Mouse (Mus musculus) cerebellum, postnatal 10 days (tissue): ENCODE data around the gene Twf2.
"Not testable (repeated sequence)": the region's sequence is repeated elsewhere in the genome, so short reads cannot be mapped to it uniquely, and the experiment has no call there.

Experiments
- DNase-seq, 2 experiments: peaks; one replicate each; pipeline ENCODE4 v3.0.0; 2021; ENCODE audit warnings: mixed read lengths in 2 of 2

The Twf2 gene

DNA sequence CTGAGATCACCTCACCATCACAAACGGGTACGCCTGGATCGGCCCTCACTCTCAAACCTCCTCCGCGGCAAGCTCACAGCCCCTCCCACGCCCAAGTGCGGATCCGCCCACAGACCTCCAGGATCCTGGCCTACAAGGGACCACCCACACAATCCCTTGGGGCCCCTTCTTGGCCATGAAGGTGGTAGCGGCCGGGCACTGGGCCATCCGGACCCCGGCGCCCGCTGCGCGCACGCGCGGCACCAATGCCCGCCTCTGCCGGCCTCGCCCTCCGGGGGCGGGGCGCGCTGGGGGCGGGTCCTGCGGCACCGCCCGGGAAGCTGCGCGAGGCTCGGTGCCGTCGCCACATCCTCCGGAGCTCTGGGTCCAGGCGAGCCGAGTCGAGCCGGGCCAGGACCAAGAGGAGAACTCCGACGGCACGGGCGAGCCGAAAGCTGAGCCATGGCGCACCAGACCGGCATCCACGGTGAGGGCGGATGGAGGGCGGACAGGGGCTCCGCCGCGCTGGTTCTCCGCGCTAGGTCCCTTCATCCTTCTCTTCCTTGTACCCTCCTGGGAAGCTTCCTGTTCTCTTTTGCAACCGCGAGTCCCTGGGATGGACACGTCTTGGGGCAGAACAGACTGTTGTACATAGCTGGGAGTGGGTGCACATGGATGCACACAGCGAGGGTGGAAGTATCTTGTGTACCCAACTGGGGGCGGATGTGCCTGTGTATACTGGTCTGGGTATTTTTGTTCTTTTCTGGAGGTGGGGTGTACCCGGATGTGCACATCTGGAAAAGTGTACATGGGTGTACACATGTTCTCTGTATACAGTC lies at the start of gene Twf2:
Gene Twf2, plus strand, starts transcription at position 290 of the 818 bp plus-strand sequence.
- DNase-seq, result peak; percentile 95 to 96

DNA sequence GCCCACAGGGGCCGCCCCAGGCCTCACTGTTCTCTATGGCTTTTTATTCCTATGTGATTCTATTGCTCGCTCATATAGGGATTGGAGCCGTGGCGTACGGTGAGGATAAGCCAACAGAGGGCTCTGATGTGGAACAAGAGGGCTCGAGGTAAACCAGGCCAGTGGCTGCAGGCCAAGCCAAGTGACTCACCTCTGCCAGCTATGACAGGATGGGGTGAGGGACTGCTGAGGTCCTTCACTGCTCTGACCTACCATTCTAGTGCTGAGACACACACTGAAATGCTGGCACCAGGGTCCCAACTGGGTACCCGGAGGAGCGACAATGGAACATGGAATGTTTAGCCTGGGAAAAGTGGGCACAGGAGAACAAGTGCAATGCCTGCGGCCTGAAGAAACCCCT lies 48.8 kb upstream of the Twf2 start:
- DNase-seq, result peak; percentile 45 to 49

DNA sequence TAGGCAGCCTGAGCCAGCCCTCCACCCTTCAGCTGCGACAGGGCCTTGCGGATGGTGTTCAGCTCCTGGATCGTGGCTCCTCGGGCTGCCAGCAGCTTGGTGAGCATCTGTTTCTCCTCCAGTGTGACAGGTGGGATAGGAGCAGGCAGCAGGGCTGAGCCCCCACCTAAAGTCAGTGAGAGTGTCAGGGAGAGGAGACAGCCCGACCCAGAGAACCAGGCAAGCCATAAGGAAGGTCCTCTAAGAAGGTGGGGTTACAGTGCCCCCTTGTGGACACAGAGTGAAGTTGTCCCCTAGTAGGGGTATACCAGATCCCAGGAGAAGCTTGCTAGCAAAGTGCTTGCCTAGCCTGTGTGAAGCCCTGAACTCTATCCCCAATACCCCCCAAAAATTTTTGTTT lies 46.5 kb upstream of the Twf2 start:
- DNase-seq, result peak; percentile 89 to 90

DNA sequence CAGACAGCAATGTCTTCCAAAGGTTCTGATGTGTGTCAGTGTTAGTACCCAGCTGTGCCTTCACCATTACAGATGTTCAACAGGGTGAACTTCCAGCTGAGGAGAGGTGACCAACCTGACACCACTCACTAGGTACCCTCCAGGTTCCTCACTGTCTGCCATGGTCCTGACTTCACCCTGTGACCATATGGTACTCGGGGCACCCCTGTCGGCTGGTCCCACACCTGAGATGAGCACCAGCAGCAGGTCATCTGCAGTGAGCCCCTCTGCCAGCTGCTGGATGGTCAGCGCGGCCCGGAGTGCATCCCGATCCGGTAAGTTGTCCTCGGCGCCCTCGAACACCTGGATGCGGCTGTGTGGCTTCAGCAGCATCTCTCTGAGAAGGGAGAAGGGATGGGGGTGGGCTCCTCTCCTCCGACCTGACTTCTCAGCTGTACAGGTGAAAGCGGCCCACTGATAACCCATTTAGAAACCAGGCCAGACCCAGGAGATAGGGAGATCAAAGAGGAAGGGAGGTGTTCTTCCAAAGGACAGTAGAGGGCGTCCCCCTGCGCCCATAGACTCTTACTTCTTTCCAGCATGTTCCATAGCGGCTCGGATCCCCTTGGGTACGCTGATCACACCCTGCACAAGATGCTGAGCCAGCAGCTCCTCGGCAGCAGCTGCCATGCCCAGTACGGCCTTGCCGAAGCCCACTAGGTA lies 45.8 kb upstream of the Twf2 start:
- DNase-seq, result no peak

DNA sequence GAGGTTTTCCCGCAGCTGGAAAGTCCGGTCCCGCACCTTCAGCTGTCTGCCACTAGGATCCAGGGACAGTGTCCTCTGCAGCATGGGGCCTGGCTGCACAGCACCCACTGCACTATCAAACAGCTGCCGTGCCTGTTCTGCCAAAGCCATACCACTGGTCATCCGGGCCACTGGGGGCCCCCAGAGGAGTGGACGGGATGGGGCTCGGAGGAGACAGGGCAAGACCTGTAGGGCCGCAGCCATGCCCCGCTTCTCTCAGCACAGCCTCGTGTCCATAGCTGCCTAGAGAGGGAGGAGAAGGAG lies 45.3 kb upstream of the Twf2 start:
- no peak for DNase-seq

DNA sequence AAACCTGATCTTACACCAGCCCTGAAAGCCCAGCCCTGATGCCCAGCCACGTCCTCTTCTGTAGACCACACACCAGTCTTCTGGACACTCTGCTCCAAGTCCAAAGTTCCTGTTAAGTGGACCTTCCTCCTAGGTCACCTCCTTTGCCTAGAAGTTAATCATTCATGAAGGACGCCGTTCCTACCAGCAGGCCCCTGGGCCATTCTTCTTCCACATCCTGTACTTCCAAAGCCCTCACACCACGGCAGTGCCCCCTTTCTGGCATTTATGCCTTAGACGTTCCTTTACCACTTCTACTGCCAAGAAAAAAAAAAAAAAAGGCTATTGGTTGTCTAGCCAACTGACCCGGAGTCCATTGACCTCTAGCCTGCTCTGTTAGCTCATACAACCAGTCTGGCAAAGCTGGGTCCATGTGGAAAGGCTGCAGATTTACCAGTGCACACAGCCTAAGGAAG lies 44.8 kb upstream of the Twf2 start, which contains the start of gene Glyctk:
Gene Glyctk, minus strand, starts transcription at position 102 of the 455 bp plus-strand sequence.
- no peak for DNase-seq

DNA sequence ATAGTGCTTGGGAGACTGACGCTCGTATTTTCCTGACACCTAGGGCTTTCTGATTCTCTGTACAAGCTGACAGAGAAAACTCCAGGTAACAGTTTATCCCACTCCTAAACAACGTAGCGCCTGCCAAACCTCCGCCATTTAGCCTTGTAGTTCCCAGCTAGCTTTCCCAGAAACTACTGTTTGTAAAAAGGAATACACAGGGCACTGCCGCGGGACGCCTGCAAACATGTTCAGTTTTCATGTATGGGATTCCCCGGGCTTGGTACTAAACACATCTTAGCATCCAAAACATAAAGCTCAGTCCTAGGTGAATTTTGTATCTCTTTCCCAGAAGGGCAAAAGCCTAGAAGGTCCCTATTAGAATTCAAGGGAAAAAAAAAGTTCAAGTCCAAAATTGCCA lies 43.7 kb upstream of the Twf2 start:
- DNase-seq, result no peak

DNA sequence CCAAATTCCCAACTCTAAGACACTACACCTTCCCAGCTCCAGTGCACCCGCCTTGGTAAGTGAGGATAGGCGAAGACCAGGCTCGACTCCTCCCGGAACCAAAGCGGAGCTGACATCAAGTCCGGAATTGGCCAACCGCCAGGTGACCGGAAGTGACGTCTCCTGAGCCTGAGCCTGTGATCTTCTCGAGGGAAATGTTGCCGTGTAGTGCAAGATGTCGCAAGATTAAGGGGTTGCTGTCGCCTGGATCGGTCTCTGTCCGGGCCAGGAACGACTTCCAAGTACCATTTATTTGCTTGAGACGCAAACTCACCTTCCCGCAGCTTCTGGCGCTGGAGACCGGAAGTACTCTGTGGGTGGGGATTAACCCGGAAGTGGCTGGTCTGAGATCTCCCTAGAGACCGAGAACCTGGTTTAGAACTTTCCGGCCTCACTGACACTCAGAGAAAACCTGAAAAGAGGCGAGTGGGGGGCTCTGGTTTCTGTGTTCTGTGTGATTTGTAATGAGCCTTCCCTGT lies 43.1 kb upstream of the Twf2 start:
- DNase-seq, result peak; percentile 99 to 100

DNA sequence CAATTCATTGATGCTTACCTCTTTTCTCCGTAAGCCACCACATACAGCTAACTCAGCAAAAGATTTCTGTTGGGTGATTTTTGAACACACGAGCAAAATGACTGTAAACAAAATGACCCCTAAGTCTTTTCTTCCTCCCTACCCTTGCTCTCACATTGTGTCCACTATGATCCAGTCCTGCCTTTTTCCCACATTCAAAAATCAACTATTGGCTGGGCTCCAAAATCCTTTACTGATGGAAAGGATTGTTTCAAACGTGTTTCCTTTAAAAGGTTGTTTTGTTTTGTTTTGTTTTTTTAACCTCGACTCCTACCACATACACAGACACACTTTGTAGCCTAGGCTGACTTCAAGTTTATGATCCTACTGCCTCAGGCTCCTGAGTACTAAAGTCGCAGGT lies 42.5 kb upstream of the Twf2 start:
- peak in 1 of 2 experiments; percentile 56 for DNase-seq

DNA sequence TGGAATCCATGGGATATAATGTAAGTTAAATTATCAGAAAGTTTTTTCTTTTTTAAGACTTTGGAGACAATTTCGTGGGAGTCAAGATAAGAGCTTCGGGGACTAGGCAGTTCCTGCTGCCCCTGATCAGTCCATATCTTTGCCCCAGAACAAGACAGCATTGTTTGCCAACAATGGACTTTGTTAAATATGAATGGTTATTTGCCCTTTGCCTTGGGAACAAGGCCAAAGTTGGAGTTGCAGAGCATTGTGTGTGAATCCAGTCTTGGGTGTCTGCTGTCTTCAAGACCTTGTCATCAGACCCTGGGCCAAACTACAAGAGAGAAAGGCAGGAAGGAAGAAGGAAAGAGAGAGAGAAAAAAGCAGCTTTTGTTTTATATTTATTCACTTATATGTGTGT lies 36.2 kb upstream of the Twf2 start:
- no peak for DNase-seq

DNA sequence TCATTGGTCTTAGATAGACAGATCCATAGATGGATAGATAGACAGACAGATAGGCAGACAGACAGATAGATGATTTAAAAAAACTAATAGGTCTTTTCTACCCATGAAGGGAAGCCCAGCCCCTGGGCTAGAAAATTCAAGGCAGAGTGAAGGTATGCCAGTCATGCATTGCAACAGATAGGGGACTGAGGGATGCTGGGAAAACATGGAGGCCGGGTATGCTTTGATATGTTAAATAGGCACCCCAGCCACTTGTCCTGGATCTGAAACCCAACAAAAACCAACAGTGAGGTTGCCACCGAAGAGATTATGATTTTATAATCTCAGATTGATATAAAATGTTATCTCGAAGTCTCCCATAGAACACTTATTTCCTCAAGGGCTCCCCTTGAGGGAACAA lies 35.7 kb upstream of the Twf2 start:
- DNase-seq, result no peak

DNA sequence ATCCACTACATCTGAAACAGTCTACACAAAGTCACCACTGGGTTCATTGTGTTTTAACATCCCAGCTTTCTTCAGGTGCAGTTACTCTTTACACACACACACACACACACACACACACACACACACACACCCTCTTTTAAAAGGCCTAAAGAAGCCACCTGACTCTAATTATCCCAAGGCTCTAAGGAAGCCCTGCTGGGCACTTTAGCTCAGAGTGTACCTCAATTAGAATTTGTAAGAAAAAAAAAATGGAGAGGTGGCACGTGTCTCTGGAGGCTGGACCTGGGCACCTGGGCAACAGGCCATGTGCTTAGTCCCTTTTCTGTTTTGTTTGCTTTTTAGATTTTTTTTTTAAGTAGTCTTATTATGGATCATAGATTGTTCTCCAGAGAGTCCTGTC lies 35.2 kb upstream of the Twf2 start:
- no peak for DNase-seq

DNA sequence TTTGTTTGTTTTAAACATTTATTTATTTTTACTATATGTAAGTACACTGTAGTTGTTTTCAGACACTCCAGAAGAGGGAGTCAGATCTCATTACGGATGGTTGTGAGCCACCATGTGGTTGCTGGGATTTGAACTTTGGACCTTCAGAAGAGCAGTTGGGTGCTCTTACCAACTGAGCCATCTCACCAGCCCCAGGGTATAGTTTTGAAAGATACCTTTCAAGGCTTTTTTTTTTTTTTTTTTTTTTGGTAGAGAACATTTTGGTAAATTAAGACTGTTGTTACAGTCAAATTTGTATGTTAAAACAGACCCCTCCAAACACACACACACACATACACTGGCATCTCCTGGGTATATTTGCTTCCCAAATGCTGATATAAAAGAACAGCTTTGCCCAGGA lies 33.9 kb upstream of the Twf2 start:
- not testable (repeated sequence) for DNase-seq

DNA sequence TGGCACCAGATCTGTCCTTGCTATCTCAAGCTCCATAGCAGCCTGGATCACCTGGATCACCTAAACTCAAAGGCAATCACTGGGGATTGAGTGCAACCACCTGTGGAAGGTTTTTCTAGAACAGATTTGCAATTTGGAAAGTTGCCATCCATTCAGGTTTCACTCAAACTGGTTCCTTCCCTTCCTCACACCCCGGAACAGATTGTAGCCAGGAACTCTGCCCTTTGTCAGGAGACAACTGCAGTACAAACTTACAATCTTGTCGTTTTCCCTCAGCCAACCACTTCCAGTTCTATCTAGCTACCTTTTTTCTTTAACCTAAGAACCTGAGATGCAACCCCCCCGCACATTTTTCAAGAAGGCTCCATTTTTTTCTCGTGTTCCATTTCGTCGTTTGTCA lies 33.0 kb upstream of the Twf2 start:
- DNase-seq, result peak in 1 of 2 experiments; percentile 60

DNA sequence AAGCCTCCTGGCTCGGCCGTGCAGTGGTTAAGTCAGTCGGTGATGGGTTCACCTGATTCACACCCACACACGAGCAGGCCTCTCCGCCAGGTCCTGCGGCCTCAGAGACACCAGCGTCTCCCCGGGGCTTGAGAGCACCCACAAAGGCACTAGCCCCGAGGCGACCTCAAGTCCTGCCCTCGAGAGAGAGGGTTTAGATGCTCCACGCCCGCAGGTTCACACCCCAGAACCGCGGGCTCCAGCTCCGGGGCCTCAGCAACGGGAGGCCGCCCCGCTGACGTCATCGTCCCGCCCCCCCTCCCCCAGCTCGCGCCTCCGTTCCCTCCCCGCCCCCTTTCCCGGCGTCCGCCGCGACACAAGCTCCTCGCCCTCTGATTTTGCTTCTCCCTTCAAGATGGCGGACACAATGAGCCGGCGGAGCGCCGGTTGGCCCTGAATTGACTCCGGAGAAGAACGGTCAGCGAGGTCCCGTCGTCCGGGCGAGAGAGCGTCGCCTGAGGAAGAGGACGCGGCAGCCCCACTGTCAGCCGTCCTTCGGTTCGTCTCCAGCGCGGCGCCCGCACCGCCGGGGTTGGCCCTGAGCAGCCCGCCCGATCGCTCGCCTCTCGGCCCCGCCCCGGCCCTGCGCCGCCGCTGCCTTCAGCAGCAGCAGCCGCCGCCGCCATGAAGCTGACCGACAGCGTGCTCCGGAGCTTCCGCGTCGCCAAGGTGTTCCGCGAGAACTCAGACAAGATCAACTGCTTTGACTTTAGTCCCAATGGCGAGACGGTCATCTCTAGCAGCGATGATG lies 32.2 kb upstream of the Twf2 start, which contains the start of gene Wdr82:
Gene Wdr82, plus strand, starts transcription at position 373 of the 790 bp plus-strand sequence.
- peak; percentile 95 to 97 for DNase-seq

DNA sequence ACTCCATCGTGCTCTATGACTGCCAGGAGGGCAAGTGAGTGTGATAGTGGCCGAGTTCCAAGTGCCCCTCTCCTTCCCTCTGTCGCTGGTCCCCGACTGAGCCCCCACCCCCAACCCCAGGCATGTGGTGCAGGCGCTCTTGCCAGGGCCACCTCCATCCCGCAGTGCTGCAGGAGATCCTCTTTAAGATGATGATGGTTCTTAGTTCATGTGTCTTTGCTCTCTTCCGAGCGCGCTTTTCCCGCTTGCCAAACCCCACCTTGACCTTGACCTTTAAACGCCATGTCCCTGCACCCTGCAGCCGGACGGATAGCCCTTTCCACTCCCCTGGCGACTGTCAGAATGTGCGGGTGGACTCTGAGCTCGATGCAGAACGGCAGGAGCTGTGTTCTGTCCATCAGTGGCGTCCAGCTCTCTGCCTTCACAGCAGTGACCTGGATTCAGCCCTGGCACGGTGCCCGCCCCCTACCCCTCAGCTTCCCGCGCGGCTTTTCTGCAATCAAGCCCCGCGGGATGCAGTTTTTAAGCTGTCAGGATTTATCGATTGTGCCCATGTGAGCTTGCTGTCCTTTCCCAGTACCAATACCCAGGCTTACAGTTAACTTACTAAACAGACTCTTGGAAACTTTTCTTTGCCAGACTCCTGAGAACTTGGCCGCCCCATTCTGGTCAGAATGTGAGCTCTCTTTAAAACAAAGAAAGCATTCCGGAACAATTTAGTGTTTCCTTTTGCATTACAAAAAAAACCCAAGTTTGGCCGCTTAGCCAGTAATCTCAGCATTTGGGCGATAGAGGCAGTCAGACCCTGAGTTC lies 31.4 kb upstream of the Twf2 start:
- peak; percentile 91 to 93 for DNase-seq

DNA sequence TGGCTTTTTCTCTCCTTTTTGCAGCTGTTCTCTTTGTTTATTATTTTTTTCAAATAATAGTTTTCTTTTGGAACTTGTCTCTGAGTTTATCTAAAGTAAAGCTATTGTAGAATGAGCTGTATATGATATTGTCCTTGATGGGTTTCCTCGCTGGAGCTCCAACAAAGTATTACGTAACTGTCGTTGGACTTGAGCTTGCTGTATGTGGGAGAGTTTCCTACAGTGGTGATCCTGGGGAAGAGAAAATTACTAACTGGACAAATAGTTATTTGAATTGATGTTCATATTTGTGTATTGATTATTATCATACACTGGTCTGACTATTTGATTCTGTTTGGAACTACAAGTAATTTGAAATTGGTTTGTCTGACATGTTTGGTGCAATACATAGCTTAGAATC lies 30.4 kb upstream of the Twf2 start:
- DNase-seq, result no peak

DNA sequence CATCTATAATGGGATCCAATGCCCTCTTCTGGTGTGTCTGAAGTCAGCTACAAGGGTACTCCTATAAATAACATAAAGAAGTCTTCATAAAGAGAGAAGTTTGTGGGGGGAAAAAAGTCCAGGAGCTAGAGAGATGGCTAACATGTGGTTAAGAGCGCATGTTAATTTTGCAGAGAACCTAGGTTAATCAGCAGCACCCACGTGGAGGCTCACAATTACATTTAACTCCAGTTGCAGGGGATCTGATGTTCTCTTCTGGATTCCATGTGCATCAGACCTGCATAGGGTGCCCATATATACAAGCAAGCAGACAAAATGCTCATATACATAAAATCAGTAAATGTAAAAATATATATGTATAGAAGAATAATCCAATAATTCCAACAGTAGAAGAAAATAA lies 29.5 kb upstream of the Twf2 start:
- DNase-seq, result no peak

DNA sequence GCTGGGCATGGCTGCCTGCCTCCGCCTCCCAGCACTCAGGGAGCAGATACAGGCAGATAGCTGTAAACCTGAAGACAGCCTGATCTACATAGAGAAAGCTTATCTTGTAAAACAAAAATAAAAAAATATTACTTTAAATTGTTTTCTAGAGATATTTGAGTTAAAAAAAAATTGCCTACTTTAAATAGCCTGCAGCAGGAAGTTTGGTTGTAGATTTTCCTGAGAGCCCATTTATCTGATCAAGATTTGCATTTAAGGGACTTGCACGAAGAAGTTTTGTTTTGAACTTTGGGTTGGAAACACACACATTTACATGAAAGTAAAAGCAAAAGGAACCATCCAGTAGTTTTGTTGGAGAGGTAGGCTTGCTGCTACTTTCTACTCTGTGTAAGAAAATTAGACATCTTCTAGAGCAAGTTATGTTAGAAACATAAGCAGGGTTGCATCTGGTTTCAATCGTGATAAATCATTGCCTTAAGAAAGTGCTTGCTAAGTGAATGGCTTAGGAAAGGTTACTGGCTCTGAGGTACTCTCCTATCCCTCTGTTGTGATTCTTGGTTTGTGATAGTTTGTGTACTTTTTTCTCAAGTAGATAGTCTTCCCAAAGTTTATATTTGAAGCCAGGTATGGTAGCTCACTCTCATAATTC lies 27.2 kb upstream of the Twf2 start:
- no peak for DNase-seq

DNA sequence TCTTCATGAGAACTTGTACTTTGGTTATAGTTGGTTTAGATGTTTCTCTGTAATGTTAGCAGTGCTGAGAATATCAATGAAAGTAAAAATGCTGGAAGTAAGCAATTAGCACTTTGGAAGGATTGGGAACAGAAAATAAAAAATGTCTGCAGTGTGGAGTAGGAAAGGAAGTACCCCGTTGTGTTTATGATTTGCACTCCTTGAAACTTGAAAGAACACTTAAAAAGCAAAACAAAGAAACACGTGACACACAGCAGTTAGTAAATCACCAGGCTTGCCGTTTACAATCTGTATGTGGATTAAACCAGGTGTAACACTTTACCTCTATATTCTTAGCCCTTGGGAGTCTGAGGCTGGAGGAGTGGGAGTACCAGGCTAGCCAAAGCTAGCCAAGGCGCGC lies 26.1 kb upstream of the Twf2 start:
- DNase-seq, result no peak

DNA sequence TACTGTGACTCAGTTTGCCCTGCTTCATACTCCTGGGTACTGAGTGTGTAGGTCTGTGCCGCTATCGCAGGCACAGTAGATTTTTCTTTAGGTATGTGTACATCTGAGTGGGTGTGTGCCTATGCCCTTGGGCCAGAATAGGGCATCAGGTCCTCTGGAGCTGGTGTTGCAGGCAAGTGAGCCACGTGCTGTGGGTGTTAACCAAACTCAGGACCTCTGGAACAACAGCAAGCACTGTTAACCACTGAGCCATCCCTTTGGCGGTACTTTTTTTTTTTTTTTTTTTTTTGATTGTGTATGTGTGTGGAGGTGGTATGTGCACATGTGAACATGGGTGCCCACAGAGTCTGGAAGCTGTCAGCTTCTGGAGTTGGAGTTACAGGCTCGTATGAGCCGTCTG lies 25.1 kb upstream of the Twf2 start:
- no peak for DNase-seq

DNA sequence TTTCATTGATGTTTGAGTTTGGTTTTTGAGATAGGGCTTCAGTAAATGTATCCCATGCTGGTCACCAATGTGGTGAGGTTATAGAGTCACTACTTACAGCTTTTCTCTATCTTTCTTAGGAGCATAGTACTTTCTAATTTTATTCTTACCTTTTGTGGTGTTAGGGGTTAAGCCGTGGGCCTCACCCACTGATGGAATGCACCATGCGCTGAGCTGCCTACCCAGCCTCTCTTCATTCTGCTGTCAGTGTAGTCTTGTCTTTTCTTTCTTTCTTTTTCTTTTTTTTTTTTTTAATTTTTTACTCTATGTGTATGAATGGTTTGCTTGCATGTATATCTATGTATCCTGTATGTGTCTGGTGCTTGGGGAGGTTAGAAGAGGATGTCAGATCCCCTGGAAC lies 23.5 kb upstream of the Twf2 start:
- no peak for DNase-seq
